In genomic region chr19:10347628-10348273, GRCm38 (mm10) we compare ENCODE assay signal across 22 mouse cellular contexts. TPM values are rescaled to one million over a fixed set of nuclear protein-coding genes. Genes with fewer than 3 reads are reported as not detected.
DNase-seq lines count a peak whose midpoint lies in the region; ATAC-seq and TF ChIP-seq lines count a peak whose summit lies in the region.
"Had no signal": no experiment of that assay in that cellular context is flagged by ENCODE, and none has a peak within 500 bp of the region (broad histone marks: within the 10 kb centered on the region; RNA-seq: fewer than 3 reads in every experiment).

No protein-coding gene starts in this region.

- no peak for TF ChIP-seq EP300 in CH12.LX (IDR thresholded peaks at IDR 0.05; ENCODE audit: low read length)

- TF ChIP-seq CTCF in CH12.LX (conservative IDR thresholded peaks at IDR 0.05 in 1 of 2, IDR thresholded peaks at IDR 0.05 in 1 of 2; ENCODE audit: low read depth in 2 of 2, low read length in 2 of 2): no peak

- no peaks in the 10 kb centered on the region for H3K79me2 ChIP-seq in CH12.LX (replicated peaks; ENCODE audit: control insufficient read depth, extremely low read depth, insufficient read depth, poor library complexity, severe bottlenecking)

- 33% methylated on average over 5 of the region's 5 CpGs for WGBS in midbrain, embryonic 11.5 days
- WGBS in midbrain, embryonic 16.5 days: 23% methylated on average over 5 of the region's 5 CpGs
- 17% methylated on average over 5 of the region's 5 CpGs for WGBS in midbrain, embryonic 13.5 days

- in situ Hi-C loops in CH12.LX (cut with MboI; ENCODE audit: low pct_ligation_motif_present, low pct_unique_long_range_greater_than_20kb, low sequenced_read_pairs): no loop called here
- in situ Hi-C loops in ES-E14 (cut with MboI; ENCODE audit: low sequenced_read_pairs in 2 of 2, unreplicated experiment in 2 of 2): loop anchor here in 1 of 2 experiments (10.0 kb wide), 1 partner anchor 147 kb away; no protein-coding TSS in a partner anchor

- TF ChIP-seq RAD21 in CH12.LX (IDR thresholded peaks at IDR 0.05; ENCODE audit: low read depth, low read length): no peak

- H3K4me3 ChIP-seq in midbrain, embryonic 11.5 days (ENCODE audit: low read depth, low read length): no peak overlapping the region
- H3K4me3 ChIP-seq in midbrain, embryonic 16.5 days (ENCODE audit: low read depth, low read length): no peak overlapping the region
- H3K4me3 ChIP-seq in CH12.LX (replicated peaks in 1 of 3; ENCODE audit: low read depth in 2 of 3, low read length in 2 of 3, poor library complexity in 1 of 3) (no peak overlapping the region), ES-E14 (ENCODE audit: insufficient read depth in 1 of 2, low read depth in 1 of 2, low read length in 2 of 2, poor library complexity in 1 of 2, severe bottlenecking in 1 of 2) (no peak overlapping the region)
- no peak overlapping the region for H3K4me3 ChIP-seq in midbrain, embryonic 13.5 days (replicated peaks)
- H3K4me3 ChIP-seq: embryonic facial prominence, embryonic 15.5 days; erythroblast, embryonic 14.5 days; heart, embryonic 15.5 days; hindbrain, embryonic 13.5 days had no signal

- dilution Hi-C loops in CH12.LX (cut with MboI; ENCODE audit: extremely low pct_ligation_motif_present, extremely low pct_unique_long_range_greater_than_20kb, low sequenced_read_pairs): no loop called here

- TF ChIP-seq POLR2A in CH12.LX (IDR thresholded peaks at IDR 0.05; ENCODE audit: low read depth, low read length): no peak

- H3K36me3 ChIP-seq in midbrain, embryonic 11.5 days (ENCODE audit: control insufficient read depth, insufficient read depth, low read length): no peaks in the 10 kb centered on the region
- H3K36me3 ChIP-seq in midbrain, embryonic 16.5 days (ENCODE audit: control insufficient read depth, insufficient read depth, low read length): no peaks in the 10 kb centered on the region
- no peaks in the 10 kb centered on the region for H3K36me3 ChIP-seq in CH12.LX (replicated peaks in 1 of 2; ENCODE audit: control insufficient read depth in 1 of 2, insufficient read depth in 1 of 2, low read length in 1 of 2)
- no peaks in the 10 kb centered on the region for H3K36me3 ChIP-seq in ES-E14 (ENCODE audit: control insufficient read depth, insufficient read depth, low read length, poor library complexity, severe bottlenecking)
- H3K36me3 ChIP-seq in midbrain, embryonic 13.5 days: no peaks in the 10 kb centered on the region
- H3K36me3 ChIP-seq: embryonic facial prominence, embryonic 15.5 days; heart, embryonic 15.5 days; hindbrain, embryonic 13.5 days had no signal

- no peak overlapping the region for H3K4me2 ChIP-seq in midbrain, embryonic 11.5 days
- H3K4me2 ChIP-seq in midbrain, embryonic 16.5 days (ENCODE audit: low read length): no peak overlapping the region
- 0 out of 2 replicates have a peak overlapping the region, but pooled peaks have one; percentile 21 for H3K4me2 ChIP-seq in CH12.LX (ENCODE audit: insufficient read depth, low read depth, poor library complexity, severe bottlenecking)
- H3K4me2 ChIP-seq in midbrain, embryonic 13.5 days (replicated peaks): no peak overlapping the region
- H3K4me2 ChIP-seq: embryonic facial prominence, embryonic 15.5 days; heart, embryonic 11.5 days; heart, embryonic 15.5 days; hindbrain, embryonic 13.5 days had no signal

- H3K27me3 ChIP-seq in midbrain, embryonic 11.5 days (ENCODE audit: control insufficient read depth, insufficient read depth, low read length): no peaks in the 10 kb centered on the region
- no peaks in the 10 kb centered on the region for H3K27me3 ChIP-seq in midbrain, embryonic 16.5 days (ENCODE audit: control insufficient read depth, insufficient read depth, low read depth, low read length)
- peaks cover 62% of the 10 kb centered on the region for H3K27me3 ChIP-seq in CH12.LX (replicated peaks)
- H3K27me3 ChIP-seq in midbrain, embryonic 13.5 days: peaks cover 13% of the 10 kb centered on the region; the same call in 1 of the 2 replicates

- peak overlapping the region; percentile 9; the same call in 1 of the 2 replicates for H3K27ac ChIP-seq in midbrain, embryonic 11.5 days (ENCODE audit: low read depth, low read length)
- no peak overlapping the region for H3K27ac ChIP-seq in midbrain, embryonic 16.5 days (ENCODE audit: low read length)
- no peak overlapping the region for H3K27ac ChIP-seq in CH12.LX (ENCODE audit: insufficient read depth, low read depth)
- H3K27ac ChIP-seq in ES-E14 (ENCODE audit: insufficient read depth, low read depth, low read length, poor library complexity, severe bottlenecking): no peak overlapping the region
- peak overlapping the region; percentile 41; the same call in 1 of the 2 replicates for H3K27ac ChIP-seq in midbrain, embryonic 13.5 days
- H3K27ac ChIP-seq: embryonic facial prominence, embryonic 15.5 days; heart, embryonic 15.5 days; hindbrain, embryonic 13.5 days; hindbrain, postnatal 0 days had no signal

- peaks cover 3% of the 10 kb centered on the region; the same call in 1 of the 2 replicates for H3K9me3 ChIP-seq in midbrain, embryonic 11.5 days (ENCODE audit: control insufficient read depth, low read length)
- no peaks in the 10 kb centered on the region for H3K9me3 ChIP-seq in midbrain, embryonic 16.5 days (replicated peaks; ENCODE audit: control insufficient read depth, low read length, poor library complexity, severe bottlenecking)
- H3K9me3 ChIP-seq in CH12.LX (replicated peaks; ENCODE audit: low read length) (peaks cover 14% of the 10 kb centered on the region), ES-E14 (ENCODE audit: control insufficient read depth, insufficient read depth, low read depth, low read length) (no peaks in the 10 kb centered on the region)
- H3K9me3 ChIP-seq in midbrain, embryonic 13.5 days: peaks cover 3% of the 10 kb centered on the region; the same call in 1 of the 2 replicates
- H3K9me3 ChIP-seq: embryonic facial prominence, embryonic 15.5 days; heart, embryonic 15.5 days; hindbrain, embryonic 13.5 days had no signal

- DNase-seq in midbrain, embryonic 11.5 days (ENCODE audit: low spot score, missing footprints): peak; percentile 86
- DNase-seq in CH12.LX (ENCODE audit: extremely low read depth) (peak; percentile 40), ES-E14 (ENCODE audit: low read depth, low spot score) (peak; percentile 40)
- no peak for DNase-seq in embryo, embryonic 10 days (ENCODE audit: low spot score)
- no peak for DNase-seq in adrenal gland, adult 8-10 months
- DNase-seq: adrenal gland, postnatal 25 days; cerebellum, adult 2 months; cerebellum, postnatal 10 days; embryo, embryonic 11 days; forebrain, postnatal 0 days; heart, adult 18-20 months; heart, postnatal 14 days; kidney, adult 11 months had no signal

- peaks cover 10% of the 10 kb centered on the region; the same call in 1 of the 2 replicates for H3K4me1 ChIP-seq in midbrain, embryonic 11.5 days (ENCODE audit: control insufficient read depth, insufficient read depth, low read length)
- H3K4me1 ChIP-seq in midbrain, embryonic 16.5 days (ENCODE audit: control insufficient read depth, insufficient read depth, low read length): peaks cover 2% of the 10 kb centered on the region
- peaks cover 32 to 43% of the 10 kb centered on the region in 2 experiments for H3K4me1 ChIP-seq in CH12.LX (ENCODE audit: control insufficient read depth in 1 of 2, insufficient read depth in 2 of 2)
- H3K4me1 ChIP-seq in ES-E14 (ENCODE audit: control insufficient read depth in 2 of 2, insufficient read depth in 2 of 2, low read length in 2 of 2, poor library complexity in 1 of 2): peaks cover 0 to 14% of the 10 kb centered on the region in 2 experiments; a peak in 2 of 4 replicates
- peaks cover 22% of the 10 kb centered on the region for H3K4me1 ChIP-seq in midbrain, embryonic 13.5 days (replicated peaks)
- H3K4me1 ChIP-seq: embryonic facial prominence, embryonic 15.5 days had no signal

- peak; percentile 68 for ATAC-seq in midbrain, embryonic 11.5 days (ENCODE audit: low FRiP score)
- no peak for ATAC-seq in midbrain, embryonic 16.5 days
- peak; percentile 60 for ATAC-seq in midbrain, embryonic 13.5 days
- ATAC-seq: forebrain, postnatal 0 days; hindbrain, postnatal 0 days had no signal

- no peak overlapping the region for H3K9ac ChIP-seq in midbrain, embryonic 11.5 days (ENCODE audit: low read length)
- H3K9ac ChIP-seq in midbrain, embryonic 16.5 days (ENCODE audit: low read depth, low read length): no peak overlapping the region
- H3K9ac ChIP-seq in CH12.LX (ENCODE audit: insufficient read depth, low read depth) (no peak overlapping the region), ES-E14 (ENCODE audit: insufficient read depth, low read depth, low read length, poor library complexity, severe bottlenecking) (no peak overlapping the region)
- H3K9ac ChIP-seq in midbrain, embryonic 13.5 days (replicated peaks): no peak overlapping the region
- H3K9ac ChIP-seq: embryonic facial prominence, embryonic 15.5 days; forebrain, postnatal 0 days; heart, embryonic 15.5 days; hindbrain, embryonic 13.5 days had no signal

TF ChIP-seq in CH12.LX, 34 proteins besides CTCF, POLR2A, EP300 and RAD21 (continues in another document):
- TF ChIP-seq MAFK (IDR thresholded peaks at IDR 0.05; ENCODE audit: insufficient replicate concordance, low read length) (peak; percentile 53; the same call in 1 of the 2 replicates), SIN3A (IDR thresholded peaks at IDR 0.05; ENCODE audit: low read length) (no peak)

TF ChIP-seq in ES-E14, 5 proteins besides CTCF, POLR2A, EP300 and RAD21:
- TF ChIP-seq HCFC1 (IDR thresholded peaks at IDR 0.05; ENCODE audit: borderline replicate concordance, insufficient read depth, low read length): no peak
TF ChIP-seq in ES-E14: peak in this region for 0.

RNA-seq across cellular contexts. Expression of gene Syt7, which starts 41.1 kb away (rescaled TPM):
- polyA plus RNA-seq in midbrain, embryonic 11.5 days (2014; fragmentation: Nextera tagmentation; extraction: Ambion mirVana): 3.0 and 3.9 TPM in 2 replicates
- 13.6 and 15.5 TPM in 2 replicates for polyA plus RNA-seq in midbrain, embryonic 16.5 days (2015; fragmentation: Nextera tagmentation; extraction: Ambion mirVana)
- total RNA-seq in CH12.LX (2012; rRNA removed) (not detected in 2 replicates), CH12.LX (2014; rRNA removed) (not detected in 2 replicates), ES-E14 (2012; rRNA removed) (2.6 and 3.5 TPM in 2 replicates)
- polyA plus RNA-seq in CH12.LX (2012; ENCODE audit: insufficient read length, low read depth): not detected in 2 replicates
- 8.2 and 8.8 TPM in 2 replicates for polyA plus RNA-seq in midbrain, embryonic 13.5 days (2015; fragmentation: Nextera tagmentation; extraction: Ambion mirVana)
- total RNA-seq in adrenal gland, adult 8-10 months (2022): 10 to 100 TPM; 32.9 to 54.6 (median 44.5) TPM
- total RNA-seq: hematopoietic stem cell, adult 5-6 weeks had no signal
- polyA plus RNA-seq: erythroblast, embryonic 14.5 days had no signal

RNA-seq across cellular contexts. Expression of gene Dagla, which starts 43.1 kb away (rescaled TPM):
- 1.2 and 1.3 TPM in 2 replicates for polyA plus RNA-seq in midbrain, embryonic 11.5 days (2014; fragmentation: Nextera tagmentation; extraction: Ambion mirVana)
- polyA plus RNA-seq in midbrain, embryonic 16.5 days (2015; fragmentation: Nextera tagmentation; extraction: Ambion mirVana): 11.8 and 14.1 TPM in 2 replicates
- total RNA-seq in CH12.LX (2012; rRNA removed) (0.21 and 0.55 TPM in 2 replicates), CH12.LX (2014; rRNA removed) (not detected in 2 replicates), ES-E14 (2012; rRNA removed) (1.2 and 1.6 TPM in 2 replicates)
- polyA plus RNA-seq in CH12.LX (2012; ENCODE audit: insufficient read length, low read depth): 0.12 and 0.21 TPM in 2 replicates
- polyA plus RNA-seq in midbrain, embryonic 13.5 days (2015; fragmentation: Nextera tagmentation; extraction: Ambion mirVana): 5.1 and 5.3 TPM in 2 replicates
- 1 to 10 TPM; 3.3 to 4.4 (median 3.8) TPM for total RNA-seq in adrenal gland, adult 8-10 months (2022)
- total RNA-seq: hematopoietic stem cell, adult 5-6 weeks had no signal

Comparison
In these comparisons a context has a peak if more than half of its experiments do, and no peak if none do; other contexts are left out.
1. H3K27ac ChIP-seq: peak in midbrain, embryonic 11.5 days (single experiment) and midbrain, embryonic 13.5 days (single experiment); none in midbrain, embryonic 16.5 days (single experiment), CH12.LX (single experiment) and ES-E14 (single experiment).
2. DNase-seq: peak in midbrain, embryonic 11.5 days (single experiment), CH12.LX (single experiment) and ES-E14 (single experiment); none in embryo, embryonic 10 days (single experiment) and adrenal gland, adult 8-10 months (single experiment).